Mouse (Mus musculus) T-helper 2 cell (primary cell): Measurements from ENCODE around the gene Msrb3.
"Not testable (repeated sequence)": the region's sequence is repeated elsewhere in the genome, so short reads cannot be mapped to it uniquely, and the experiment has no call there.

Experiments used
- in situ Hi-C: fragments of 300-600 bp; cut with MboI, MseI; formaldehyde crosslinking; loops from one replicate; pipeline ENCODE4 v1.15.1; 2025; ENCODE audit warnings: high pct_unique_total_duplicates

Msrb3 gene

DNA sequence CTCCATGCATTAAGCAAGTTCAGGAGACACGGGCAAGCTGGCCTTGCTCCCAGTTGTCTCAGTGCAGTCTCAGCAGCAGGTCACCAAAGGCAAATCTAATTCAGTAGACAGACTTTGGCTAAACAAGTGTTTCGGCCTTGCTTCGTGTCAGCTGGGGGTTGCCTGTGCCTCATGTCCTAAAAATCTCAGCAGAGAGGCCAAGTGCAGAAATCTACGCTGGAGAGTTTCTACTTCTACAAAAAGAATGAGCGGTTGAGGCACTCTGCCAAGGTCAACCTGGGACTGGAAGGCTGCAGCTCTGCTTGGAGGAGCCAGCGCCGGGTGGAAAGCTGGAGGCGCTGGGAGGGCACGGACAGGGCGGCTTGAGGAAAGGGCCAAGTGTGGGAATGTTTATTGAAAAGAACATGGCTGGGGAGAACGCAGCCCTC, 147.6 kb downstream of the Msrb3 start:
- in situ Hi-C loops, result no loop called here

DNA sequence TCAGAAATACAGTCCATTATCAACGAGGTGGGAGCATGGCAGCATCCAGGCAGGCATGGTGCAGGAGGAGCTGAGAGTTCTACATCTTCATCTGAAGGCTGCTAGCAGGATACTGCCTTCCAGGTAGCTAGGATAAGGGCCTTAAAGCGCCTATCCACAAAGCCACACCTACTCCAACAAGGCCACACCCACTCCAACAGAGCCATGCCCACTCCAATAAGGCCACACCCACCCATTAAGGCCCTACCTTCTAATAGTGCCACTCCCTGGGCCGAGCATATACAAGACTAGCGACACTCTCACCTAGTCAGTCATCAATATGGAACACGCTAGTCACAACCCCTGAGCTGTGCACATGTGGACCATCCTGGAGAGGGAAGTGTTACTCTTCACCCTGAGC, 149.3 kb downstream of the Msrb3 start:
- in situ Hi-C loops, result not testable (repeated sequence)

DNA sequence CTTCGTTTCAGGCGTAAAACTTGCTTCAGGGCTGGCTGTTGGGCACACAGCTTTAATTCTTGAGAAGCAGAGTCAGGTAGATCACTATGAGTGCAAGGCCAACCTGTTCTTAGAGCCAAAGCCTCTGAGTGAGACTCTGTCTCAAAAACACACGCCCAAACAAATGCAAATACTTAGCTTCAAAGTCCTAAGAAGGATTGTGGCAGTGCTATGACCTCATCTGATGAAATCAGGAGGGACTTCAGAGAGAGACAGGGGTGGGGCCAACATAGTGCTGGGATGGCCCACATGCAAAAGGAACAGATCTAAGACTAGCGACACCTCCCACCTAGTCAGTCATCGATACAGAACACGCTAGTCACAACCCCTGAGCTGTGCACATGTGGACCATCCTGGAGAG, 150.7 kb downstream of the Msrb3 start:
- in situ Hi-C loops, result no loop called here

DNA sequence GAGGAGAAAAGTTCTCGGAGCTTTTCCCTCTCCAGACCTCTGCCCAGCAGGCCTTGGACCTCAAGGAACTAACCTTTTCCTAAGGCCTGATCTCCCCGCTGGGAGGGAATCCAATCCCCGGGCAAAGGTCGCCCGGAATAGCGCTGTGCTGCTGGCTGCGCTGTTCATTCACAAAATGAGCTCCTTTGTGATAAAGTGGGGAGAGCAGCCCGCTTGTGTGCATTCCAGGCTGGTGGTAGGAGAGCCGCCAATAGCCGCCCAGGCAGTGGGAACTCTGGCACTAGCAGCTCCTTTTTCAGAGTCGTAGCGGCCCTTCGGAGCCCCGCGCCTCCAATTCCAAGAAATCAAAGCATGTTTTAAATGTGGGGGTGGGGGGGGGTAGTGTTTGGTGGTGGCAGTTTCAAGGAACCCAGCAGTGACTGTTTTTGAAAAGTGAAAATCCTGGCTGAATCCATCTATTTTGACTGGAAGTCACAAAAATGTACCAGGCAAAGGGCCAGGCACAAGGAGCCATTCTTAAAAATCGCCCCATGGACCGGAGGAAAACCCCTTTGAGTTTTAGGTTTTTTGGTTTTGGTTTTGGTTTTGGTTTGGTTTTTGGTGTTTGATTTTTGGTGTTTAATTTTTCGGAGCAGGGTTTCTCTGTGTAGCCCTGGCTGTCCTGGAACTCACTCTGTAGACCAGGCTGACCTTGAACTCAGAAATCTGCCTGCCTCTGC, 153.6 kb downstream of the Msrb3 start:
- in situ Hi-C loops, result no loop called here

DNA sequence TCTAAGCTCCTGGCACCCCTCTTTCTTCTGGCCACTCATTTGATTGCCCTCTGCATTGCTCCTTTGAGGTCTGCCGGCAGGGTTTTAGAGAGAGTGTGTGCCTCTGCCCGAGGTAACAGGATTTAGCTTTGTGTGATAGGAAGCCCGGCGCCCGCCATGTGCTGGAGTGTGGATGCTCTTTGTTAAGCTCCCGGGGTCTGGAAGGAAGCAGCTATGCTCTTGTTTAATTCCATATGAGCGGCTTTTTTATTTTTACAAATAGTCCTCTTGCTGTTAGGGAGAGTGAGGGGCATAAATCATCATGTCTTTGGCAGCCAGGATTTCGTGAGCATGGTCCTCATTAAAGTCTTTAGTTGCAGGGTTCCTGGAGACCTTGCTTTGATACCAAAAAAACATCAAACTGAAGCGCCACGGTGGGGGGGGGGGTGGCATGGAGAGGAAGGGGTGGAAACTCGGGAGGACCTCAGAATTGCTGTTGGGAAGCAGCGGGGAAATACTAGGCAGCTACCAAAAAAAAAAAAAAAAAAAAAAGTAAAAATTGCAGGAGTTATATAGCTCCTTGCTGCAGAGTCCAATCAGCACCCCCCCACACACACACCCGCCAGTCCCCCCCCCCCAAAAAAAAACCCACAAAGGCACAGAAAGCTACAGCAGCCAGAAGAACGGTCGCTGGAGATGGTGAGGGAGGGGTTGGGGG, 154.3 kb downstream of the Msrb3 start:
- in situ Hi-C loops, result no loop called here

DNA sequence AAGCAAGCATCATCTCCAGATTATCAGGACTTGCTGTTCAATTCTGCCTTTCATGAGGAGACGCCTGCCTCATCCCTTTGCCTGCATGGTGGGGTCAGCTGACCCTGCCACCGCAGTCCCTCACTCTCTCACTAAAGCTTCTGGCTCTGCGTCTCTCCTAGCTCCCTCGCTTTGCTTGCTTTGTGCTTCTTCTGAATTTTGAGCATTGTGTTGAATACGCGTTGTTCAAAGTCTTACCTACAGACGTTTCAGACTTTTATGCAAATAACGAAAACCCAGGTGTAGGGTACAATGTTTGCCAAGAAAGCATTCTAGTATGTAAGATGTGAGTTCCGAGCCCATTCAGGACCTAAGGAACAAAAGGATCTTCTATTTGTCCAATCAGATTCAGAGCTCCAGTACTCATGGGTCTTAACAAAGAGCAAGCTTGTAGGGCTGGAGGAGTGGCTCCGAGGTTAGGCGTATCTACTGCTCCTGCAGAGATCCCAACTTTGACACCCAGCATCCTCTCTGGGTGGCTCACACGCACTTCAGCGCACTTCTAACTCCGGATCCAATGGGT, 162.3 kb downstream of the Msrb3 start:
- in situ Hi-C loops, result no loop called here

DNA sequence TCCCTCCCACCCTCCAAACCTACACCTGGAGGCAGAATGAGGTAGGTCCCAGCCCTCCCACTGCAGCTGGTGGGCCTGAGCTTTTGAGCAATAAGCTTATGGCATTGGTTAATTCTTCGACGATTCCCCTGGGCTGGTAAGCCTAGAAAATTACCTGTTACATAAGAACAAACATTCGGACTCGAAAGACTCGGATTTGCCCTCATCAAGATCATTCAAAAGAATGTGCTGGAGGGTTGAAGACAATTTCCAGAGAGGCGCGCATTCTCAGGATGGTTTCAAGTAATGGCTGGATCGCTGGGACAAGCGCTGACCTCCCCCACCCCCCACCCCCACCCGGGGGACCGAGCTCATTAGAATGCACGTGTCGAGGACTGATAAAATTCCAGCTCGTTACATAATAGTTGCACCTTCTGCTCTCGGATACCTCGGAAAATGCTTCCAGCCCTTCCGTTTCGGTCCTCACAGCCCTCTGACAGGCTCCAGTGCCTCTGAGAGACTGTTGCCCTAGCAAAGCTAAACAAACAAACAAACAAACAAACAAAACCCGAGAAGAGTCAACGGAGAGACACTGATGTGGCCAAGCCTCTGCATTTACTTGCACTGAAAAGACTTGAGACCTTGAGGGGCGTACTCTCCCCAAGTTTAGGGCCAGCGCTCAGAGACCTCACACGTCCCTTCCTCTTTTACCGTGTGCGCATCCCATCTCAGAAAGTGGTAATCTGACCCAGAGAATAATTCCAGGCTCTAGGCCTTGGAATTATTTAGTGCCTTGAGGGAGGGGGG, 163.0 kb downstream of the Msrb3 start:
- in situ Hi-C loops, result no loop called here

DNA sequence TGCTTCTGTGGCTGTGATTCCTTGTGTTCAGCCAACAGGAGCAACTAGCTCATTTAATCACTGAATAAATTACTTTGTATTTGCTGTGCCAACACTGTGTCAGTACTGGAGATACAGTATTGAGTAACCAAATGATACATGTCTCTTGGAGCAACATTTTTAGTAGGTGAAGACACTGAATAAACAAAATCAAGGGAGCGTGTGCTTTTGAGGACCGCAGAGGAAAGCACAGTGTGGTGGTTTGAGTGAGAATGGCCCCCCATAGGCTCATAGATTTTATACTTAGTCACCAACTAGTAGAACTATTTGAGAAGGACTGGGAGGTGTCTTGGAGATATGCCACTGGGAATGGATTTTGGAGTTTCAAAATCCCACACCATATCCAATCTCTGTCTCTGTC, 164.5 kb downstream of the Msrb3 start:
- in situ Hi-C loops, result no loop called here
